Mouse (Mus musculus): ENCODE measurements around the gene Vps18.

Vps18 gene

DNA sequence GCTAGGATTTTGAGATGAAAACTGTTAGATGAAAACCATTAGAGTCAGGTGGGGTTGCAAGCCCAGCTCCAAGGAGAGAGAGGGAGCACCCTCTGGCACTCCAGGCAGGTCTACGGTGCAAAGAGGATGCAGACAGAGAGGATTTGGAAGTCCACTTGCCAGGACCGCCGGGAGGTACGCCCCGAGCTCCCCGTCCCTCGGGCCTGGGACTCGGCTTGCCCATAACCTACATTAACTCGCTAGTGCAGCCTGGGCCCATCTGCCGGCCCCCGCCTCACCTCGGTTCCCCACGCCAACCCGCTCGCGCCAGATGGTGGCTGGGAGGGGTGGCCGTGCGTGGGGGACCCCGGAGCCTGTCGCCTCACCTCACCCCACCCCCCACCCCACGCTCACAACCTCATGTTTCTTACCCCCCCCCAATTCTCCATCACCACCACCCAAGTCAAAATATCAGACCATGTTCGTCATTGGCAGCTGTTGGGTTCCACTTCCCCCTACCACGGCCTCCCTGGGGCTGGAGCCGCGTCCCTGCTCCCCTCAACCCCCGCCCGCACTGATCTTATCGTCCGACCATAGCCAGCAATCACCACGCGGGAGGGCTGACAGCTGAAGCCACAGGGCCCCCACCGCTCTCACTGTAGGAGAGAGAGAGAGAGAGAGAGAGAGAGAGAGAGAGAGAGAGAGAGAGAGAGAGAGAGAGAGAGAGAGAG, 35.5 kb downstream of the Vps18 start:
- no peak for DNase-seq

DNA sequence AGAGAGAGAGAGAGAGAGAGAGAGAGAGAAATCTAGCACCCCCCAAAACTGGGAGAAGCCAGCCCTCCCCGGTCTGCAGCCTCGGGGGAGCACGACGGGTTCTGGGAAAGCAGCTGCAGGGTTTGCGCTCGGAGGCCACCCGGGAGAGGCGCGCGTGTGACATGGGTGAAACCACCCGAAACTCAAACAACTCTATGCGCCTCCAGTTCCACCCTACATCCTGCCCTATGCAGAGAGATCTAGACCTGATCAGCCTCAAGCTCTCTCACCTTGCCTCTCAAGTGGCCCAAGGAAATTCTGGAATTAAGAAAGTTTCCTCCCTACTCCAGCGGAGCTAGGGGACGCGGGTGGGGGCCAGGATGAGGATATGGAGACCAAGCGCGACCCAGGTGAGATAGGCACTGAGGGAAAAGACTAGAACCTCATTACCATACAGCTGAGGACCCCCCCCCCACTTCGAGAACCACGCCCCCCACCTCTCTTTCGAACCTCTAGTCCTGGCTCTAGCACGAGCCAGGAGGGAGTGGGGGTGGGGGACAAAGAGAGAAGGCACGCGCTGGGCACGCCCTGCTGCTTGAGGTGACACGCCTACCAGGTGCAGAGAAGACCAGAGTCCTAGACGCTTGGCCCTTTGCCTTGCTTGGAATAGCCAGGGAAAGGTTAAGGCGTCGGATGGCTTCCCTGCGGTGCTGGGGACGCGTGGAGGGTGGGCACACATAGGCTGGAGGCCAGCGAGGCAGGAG, 36.2 kb downstream of the Vps18 start:
- DNase-seq, result no peak

DNA sequence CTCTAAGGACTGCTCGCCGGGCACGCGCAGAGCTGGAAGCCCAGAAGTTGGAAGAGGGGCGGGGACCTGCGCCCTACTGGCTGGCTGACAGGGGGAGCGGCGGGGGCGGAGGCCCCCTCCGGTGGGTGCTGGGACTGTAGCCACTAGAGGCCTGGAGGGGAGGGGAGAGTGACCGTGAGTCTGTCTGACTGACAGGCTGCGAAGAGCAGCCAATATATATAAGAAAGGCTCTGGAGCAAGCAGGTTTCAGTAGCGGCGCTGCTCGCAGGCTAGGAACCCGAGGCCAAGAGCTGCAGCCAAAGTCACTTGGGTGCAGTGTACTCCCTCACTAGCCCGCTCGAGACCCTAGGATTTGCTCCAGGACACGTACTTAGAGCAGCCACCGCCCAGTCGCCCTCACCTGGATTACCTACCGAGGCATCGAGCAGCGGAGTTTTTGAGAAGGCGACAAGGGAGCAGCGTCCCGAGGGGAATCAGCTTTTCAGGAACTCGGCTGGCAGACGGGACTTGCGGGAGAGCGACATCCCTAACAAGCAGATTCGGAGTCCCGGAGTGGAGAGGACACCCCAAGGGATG, 37.1 kb downstream of the Vps18 start, which contains the start of gene Dll4:
Dll4 (plus strand) TSS at position 217 of the 576 bp plus-strand sequence.
- DNase-seq, result no peak

DNA sequence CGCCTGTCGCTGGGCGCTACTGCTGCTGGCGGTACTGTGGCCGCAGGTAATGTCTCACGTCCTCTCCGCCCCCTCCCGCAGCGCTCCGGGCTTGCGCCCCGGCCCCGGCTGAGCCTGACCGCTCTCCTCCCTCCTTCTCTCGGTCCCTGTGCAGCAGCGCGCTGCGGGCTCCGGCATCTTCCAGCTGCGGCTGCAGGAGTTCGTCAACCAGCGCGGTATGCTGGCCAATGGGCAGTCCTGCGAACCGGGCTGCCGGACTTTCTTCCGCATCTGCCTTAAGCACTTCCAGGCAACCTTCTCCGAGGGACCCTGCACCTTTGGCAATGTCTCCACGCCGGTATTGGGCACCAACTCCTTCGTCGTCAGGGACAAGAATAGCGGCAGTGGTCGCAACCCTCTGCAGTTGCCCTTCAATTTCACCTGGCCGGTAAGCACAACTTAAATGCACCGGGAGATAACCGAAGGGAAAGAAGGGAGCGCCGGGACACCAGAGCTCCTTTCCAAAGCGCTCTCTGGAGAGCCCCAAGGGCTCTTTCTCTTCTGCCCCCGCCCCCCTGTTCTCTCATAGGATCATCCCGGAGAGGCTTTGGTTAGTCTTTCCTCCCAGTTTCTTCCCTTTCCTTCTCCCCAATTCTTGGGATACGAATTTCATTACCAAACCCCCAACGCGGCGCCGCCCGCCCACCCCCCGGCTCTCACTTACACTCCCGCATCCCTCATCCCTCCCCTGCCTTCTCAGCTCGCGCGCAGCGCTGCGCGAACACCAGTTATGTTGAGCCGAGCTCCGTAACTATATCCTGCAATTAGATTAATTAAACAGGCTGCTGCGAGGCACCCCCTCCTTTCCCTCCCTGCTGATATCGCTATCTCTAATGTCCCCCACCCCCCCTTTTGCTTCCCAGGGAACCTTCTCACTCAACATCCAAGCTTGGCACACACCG, 37.9 kb downstream of the Vps18 start:
- no peak for DNase-seq

DNA sequence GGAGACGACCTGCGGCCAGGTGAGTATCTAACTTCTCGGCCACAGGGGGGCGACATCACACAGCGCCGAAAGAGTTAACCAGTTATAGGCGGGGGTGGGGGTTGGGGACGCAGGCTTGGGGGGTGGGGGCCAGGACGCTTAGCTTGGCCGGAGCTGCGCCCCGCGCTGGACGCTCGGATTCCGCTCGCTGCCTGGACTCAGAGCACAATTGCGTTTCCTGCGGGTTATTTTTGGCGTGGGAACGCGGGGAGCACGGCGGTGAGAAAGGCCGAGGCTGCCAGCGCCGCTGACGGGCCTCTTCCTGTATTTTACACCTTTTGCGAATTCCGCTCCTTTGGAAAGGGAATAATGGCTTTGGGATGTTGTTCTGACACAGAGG, 38.6 kb downstream of the Vps18 start:
- DNase-seq, result peak; percentile 67

DNA sequence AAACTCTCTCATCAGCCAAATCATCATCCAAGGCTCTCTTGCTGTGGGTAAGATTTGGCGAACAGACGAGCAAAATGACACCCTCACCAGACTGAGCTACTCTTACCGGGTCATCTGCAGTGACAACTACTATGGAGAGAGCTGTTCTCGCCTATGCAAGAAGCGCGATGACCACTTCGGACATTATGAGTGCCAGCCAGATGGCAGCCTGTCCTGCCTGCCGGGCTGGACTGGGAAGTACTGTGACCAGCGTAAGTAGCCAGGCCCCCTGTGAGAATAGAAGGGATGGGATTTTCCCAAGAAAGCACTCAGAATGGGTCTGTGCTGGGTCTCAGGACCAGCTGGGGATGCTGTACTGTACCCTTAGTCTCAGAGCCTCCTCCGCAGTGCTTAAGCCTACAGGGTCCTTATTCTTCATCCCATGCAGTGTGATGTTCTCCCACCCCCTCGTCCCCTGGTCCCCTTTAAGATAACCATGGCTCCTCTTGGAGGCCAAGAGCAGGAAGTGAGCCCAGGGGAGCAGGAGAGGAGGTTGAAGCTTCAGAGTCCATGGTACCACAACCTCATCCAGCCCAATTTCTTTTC, 39.5 kb downstream of the Vps18 start:
- no peak for DNase-seq

DNA sequence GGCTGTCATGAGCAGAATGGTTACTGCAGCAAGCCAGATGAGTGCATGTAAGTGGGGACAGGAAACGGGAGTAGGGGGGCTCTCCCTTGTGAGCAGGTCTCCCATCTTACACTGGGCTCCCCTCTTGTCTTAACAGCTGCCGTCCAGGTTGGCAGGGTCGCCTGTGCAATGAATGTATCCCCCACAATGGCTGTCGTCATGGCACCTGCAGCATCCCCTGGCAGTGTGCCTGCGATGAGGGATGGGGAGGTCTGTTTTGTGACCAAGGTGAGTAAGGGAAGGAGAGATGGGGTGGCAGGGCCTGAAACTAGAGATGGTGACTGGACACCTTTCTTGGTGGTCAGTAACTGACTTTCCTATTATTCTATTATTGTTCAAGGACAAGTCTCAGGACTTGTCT, 40.0 kb downstream of the Vps18 start:
- DNase-seq, result no peak

DNA sequence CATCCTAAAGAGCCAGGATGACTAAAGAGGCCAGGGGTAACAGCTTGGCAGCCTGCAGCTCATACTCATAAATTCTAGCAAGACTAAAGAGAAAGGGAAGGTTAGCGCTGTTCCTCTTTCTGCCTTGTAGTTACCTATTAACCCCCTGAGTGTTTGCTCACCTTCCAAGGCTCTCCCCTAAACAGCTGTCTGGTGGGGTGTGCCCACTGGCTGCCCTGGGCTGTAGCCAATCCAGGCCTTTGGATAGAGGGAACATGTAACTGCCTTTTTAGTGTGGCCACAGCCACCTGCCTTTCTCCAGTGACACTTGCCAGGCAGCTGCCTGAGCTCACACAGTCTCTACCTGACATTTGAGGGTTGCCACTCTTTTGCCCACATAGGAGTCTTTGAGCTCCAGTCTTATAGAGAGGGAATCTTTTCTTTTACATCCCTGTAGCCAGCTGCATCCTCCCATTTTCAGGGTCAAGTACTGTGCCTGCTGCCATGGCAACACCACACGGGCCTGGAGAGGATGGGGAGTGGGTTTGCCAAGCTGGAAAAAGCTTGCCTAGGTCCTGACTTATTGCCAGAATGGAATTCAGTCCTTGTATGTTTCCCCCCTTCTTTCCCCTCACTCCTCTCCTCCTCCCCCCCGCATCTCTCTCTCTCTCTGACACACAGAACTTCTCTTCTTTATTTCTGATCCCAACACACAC, 40.7 kb downstream of the Vps18 start:
- DNase-seq, result no peak

DNA sequence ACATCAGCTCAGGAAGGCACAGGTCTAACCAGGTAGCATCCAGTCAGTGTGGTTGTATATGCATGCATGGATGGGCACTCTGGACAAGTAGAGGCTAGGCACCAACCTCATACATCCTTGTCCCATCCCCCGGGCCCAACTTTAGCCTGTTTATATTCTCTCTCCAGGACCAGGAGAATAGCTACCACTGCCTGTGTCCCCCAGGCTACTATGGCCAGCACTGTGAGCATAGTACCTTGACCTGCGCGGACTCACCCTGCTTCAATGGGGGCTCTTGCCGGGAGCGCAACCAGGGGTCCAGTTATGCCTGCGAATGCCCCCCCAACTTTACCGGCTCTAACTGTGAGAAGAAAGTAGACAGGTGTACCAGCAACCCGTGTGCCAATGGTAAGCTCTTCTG, 42.3 kb downstream of the Vps18 start:
- no peak for DNase-seq

DNA sequence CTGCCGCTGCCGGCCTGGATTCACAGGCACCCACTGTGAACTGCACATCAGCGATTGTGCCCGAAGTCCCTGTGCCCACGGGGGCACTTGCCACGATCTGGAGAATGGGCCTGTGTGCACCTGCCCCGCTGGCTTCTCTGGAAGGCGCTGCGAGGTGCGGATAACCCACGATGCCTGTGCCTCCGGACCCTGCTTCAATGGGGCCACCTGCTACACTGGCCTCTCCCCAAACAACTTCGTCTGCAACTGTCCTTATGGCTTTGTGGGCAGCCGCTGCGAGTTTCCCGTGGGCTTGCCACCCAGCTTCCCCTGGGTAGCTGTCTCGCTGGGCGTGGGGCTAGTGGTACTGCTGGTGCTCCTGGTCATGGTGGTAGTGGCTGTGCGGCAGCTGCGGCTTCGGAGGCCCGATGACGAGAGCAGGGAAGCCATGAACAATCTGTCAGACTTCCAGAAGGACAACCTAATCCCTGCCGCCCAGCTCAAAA, 43.7 kb downstream of the Vps18 start:
- DNase-seq, result no peak

DNA sequence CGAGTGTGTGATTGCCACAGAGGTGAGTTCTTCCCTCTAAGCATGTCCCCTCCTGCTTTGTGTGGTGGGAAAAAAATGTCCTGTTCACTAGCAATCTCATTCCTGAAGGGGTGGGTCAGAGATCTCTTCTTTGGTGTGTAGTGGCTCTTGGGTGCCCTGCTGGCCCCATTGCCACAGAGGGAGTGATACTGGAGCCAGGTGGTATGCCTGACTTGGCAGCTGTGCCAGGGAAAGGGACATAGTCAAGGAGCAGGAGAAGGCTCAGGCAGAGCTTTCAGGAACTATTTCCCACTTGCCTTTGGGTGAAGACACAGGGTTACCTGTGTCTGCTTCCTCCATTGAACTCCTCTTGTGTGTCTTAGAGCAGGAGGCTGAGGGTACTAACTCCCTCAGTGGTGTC, 45.6 kb downstream of the Vps18 start:
- DNase-seq, result no peak

DNA sequence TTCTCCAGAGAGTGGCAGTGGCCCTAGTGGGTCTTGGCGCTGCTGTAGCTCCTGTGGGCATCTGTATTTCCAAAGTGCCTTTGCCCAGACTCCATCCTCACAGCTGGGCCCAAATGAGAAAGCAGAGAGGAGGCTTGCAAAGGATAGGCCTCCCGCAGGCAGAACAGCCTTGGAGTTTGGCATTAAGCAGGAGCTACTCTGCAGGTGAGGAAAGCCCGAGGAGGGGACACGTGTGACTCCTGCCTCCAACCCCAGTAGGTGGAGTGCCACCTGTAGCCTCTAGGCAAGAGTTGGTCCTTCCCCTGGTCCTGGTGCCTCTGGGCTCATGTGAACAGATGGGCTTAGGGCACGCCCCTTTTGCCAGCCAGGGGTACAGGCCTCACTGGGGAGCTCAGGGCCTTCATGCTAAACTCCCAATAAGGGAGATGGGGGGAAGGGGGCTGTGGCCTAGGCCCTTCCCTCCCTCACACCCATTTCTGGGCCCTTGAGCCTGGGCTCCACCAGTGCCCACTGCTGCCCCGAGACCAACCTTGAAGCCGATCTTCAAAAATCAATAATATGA, 46.5 kb downstream of the Vps18 start:
- DNase-seq, result no peak

DNA sequence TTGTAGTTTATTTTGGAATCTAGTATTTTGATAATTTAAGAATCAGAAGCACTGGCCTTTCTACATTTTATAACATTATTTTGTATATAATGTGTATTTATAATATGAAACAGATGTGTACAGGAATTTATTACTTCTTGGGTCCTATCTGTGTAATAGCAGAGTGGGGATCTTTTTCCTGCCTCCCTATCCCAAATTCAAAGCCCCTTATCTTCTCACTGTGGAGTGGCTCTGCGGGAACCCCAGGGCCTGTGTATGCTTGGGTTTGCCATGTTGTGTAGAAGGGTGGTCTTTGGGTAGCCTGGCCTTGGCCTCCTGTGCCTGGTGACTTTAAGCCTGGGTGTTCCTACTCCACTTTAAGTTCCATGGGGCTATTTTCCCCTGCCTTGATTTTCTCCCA, 47.0 kb downstream of the Vps18 start:
- no peak for DNase-seq

DNA sequence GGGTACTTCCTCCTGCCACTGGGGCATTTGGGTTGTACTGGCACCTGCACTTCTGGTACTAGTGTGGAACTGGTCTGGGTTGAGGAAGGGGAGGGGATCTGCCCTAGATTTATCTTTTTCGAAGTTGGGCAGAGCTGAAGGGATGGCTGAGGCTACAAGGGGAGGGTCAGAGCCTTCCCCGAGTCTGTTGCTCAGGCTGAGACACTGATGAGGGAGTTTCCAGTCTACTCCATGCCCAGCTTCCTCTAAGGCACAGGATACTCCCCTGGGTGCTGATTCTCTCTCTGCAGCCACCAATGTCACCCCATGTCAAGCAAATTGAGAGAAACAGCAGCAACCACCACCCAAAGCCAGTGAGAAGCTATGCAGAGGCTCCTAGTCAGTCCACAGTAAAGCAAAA, 47.5 kb downstream of the Vps18 start:
- DNase-seq, result no peak

DNA sequence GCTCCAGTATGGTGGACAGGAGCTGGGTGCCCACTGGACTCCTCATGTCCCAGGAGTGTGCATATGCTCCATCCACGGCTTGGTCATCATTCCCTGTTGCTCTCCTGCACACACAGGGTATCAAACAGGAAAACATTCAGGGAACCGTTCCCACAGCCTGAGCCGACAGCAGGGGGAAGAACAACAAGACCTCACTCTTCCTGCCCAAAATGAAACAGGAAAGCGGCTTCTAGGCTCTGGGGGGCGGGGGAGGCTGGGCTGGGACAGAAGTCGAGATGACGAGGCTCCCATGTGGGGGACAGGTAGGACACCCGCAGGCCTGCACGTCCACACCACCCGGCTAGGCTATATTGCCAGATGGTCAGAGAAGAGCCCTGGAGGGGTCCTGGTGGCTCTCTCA, 47.9 kb downstream of the Vps18 start:
- DNase-seq, result no peak

DNA sequence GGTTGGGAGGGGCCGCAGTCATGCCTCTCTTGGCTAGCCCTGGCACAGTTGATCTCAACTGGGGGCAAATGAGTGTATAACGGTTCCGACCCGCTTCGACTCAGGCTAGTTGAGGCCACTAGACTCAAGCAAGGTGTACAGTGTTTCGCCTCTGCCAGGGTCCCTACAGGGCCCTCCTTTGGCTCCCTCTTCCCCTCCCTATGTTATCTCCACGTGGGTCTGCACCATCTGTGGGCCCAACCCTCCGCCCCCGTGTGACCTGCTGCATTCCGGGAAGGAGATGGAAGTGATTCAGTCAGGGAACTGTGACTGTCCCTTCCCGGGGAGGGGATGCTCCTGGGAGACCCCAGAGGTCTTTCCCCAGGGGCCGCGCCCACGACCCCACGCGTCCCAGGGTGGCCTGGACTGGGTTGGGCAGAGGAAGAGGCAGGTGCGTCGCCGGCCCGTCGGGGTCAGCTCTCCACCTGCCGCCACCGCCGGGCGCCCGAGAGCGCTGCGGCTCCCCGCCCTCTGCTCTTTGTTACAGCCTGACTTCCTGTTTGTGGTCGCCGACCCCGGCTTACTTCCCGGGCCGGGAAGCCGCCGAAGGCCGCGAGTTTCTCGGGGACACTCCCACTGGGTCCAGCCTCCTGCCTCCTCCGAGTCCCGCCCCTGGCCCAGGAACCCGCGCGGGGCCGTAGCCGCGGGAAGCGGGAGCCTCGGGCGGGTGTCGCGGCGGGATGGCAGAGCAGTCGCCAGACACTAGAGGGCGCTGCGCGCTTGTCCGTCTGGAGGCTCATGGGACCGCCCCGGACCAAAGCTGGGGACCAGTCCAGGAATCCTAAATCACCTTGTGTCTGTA, 49.1 kb downstream of the Vps18 start:
- peak; percentile 89 for DNase-seq

DNA sequence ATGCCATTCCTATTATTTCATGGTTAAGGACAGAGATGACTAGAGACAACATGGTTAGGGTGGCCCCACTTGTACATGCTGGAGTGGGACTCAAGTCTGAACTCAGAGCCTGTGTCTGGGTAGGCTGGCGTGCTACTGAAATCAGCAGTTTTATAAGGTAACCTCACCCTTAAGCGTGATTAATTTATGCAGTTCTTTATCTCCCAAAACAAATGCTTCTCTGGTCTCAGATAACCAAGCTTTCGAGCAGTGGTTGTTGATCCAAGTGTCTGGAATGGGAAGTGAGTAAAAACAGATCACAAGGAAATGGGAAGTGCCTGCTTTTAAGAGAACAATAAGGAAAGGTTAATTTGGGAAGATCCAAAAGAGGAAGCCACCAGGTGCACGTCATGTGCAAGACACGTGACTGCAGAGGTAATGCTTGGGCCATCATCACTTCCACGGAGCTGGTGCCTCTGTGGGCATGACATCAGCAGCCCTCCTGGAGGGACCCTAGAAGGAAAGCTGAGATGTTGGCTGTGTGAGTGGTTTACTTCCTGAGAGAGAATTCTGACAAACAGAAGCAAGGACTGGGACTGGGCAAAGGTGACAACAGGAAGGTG, 56.1 kb downstream of the Vps18 start:
- DNase-seq, result no peak

All from cerebellum, adult 9-11 months (tissue).